Mouse (Mus musculus) intestine, postnatal 0 days (tissue): ENCODE measurements around the gene Trpc5os. TPM values are rescaled to one million over a fixed set of nuclear protein-coding genes. Genes with fewer than 3 reads are reported as not detected.

Source experiments
- ATAC-seq: fragments of 200-750 bp; cut with Nextera tagmentation; 2 replicates; pipeline ENCODE4 v1.8.0; 2017; ENCODE audit warnings: mild to moderate bottlenecking, moderate TSS enrichment, moderate library complexity
- H3K27ac ChIP-seq: fragments of 300-500 bp; sonication (generic); 2 replicates; pipeline ENCODE4 v1.5.1; 2014; ENCODE audit warnings: mild to moderate bottlenecking, low read depth, low read length, moderate library complexity
- H3K27me3 ChIP-seq: fragments of 300-500 bp; sonication (generic); replicated peaks from 2 replicates; pipeline ENCODE4 v1.6.1; 2014; ENCODE audit warnings: low read length, mixed read lengths; ENCODE audit not compliant: control insufficient read depth, insufficient read depth
- H3K36me3 ChIP-seq: fragments of 300-500 bp; sonication (generic); 2 replicates; pipeline ENCODE4 v1.6.1; 2014; ENCODE audit warnings: mild to moderate bottlenecking, moderate library complexity; ENCODE audit not compliant: control insufficient read depth, insufficient read depth
- H3K4me1 ChIP-seq: fragments of 300-500 bp; sonication (generic); replicated peaks from 2 replicates; pipeline ENCODE4 v1.6.1; 2014; ENCODE audit warnings: antibody characterized with exemption, low read length, mixed read lengths; ENCODE audit not compliant: control insufficient read depth, insufficient read depth
- H3K4me2 ChIP-seq: fragments of 300-500 bp; sonication (generic); replicated peaks from 2 replicates; pipeline ENCODE4 v1.6.1; 2014; ENCODE audit warnings: low read depth, mild to moderate bottlenecking, moderate library complexity
- H3K4me3 ChIP-seq: fragments of 300-500 bp; sonication (generic); 2 replicates; pipeline ENCODE4 v1.5.1; 2014; ENCODE audit warnings: low read depth, low read length
- H3K9ac ChIP-seq: fragments of 300-500 bp; sonication (generic); 2 replicates; pipeline ENCODE4 v1.6.1; 2014; ENCODE audit warnings: mild to moderate bottlenecking, low read depth, low read length
- H3K9me3 ChIP-seq: fragments of 300-500 bp; sonication (generic); 2 replicates; pipeline ENCODE4 v1.6.1; 2016; ENCODE audit warnings: mixed run types; ENCODE audit not compliant: control insufficient read depth
- CTCF ChIP-seq: sonication (generic); IDR thresholded peaks from 2 replicates; pipeline ENCODE4 v1.5.1; 2016; ENCODE audit warnings: low read depth, mild to moderate bottlenecking, control low read depth, antibody characterized with exemption, moderate library complexity
- WGBS: fragments of 180-500 bp; shearing (Covaris S2); extraction: QIAGEN DNeasy Blood & Tissue Kit; methylation state at CpG from one replicate; pipeline ENCODE4 v1.1.7; 2014; 5-methylcytosine and 5-hydroxymethylcytosine counted together
- polyA plus RNA-seq: library from polyadenylated mRNA; unstranded; fragments of >200 nt; fragmentation: Nextera tagmentation; extraction: Ambion mirVana; gene quantifications from 2 replicates; pipeline ENCODE4 v1.2.1, GENCODE M21; 2015

Trpc5os gene
- not detected in 2 replicates for polyA plus RNA-seq

DNA sequence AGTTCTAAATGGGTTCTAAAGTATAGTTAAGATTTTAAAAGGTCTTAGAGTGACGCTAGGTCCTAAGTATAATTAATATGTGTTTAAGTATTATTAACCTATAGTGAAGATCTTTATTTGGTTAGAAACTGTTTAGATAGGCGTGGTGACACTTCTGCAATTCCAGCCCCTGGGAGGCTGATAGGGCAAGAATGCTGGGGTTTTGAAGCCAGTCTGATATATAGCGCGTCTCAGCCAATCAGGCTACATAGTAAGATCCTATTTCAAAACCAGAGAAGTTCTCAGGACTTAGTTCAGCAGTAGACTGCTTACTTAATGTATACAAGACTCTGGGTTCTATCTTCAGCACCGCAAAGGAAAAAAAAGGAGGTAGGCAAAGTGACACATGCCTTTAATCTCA lies at the start of gene Trpc5os:
Gene Trpc5os, plus strand, starts transcription at position 301 of the 400 bp plus-strand sequence.
- H3K4me3 ChIP-seq, result no peak within 1 kb of the TSS
- no peak within 1 kb of the TSS for H3K9ac ChIP-seq
- no peaks in the 10 kb centered on the region for H3K36me3 ChIP-seq
- TF ChIP-seq CTCF, result no peak
- no peaks in the 10 kb centered on the region for H3K27me3 ChIP-seq
- 87% methylated on average over 5 of the region's 5 CpGs for WGBS
- H3K4me2 ChIP-seq, result no peak within 1 kb of the TSS
- no peak within 1 kb of the TSS for H3K27ac ChIP-seq
- ATAC-seq, result no peak
- H3K9me3 ChIP-seq, result no peaks in the 10 kb centered on the region
- no peaks in the 10 kb centered on the region for H3K4me1 ChIP-seq

DNA sequence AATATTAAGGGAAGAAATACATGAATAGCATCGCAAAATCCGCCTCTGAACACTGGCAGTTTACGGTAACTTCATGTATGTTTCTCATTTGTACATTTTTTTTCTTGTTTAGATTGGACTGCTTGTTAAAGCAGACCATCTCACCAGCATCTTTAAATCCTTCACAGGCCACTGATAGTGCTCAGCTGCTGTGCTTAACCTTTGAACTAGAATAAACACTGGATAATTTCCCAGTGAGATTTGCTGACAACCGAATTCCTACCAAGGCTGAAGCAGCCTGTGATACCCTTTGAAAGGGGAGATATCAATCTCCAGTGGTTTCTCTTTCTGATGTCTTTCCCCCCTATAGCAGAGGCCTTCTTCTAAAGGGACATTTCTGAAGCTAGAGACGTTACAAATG lies 48.3 kb upstream of the Trpc5os start:
- no peaks in the 10 kb centered on the region for H3K9me3 ChIP-seq

DNA sequence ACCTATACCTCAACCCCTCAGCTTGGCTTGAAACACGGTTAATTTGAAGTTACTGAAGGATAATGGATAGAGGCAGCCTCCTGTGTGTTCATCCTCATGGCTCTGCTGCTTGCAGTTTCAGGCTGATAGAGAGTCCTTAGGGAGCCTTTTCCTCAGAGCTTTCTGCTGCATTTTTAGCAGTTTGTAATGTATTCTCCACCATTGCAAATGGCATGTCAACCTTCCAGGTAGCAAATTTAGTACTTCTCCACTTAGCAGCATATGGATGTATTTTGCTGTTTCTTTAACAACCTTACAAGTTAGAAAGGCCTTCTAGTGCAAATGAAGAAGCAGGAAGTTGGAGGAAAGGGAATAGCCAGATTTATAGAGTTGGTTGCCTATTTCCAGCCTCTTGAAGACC lies 36.1 kb upstream of the Trpc5os start:
- ATAC-seq, result no peak
- no peak for TF ChIP-seq CTCF

More for the DNA sequence above, 48.3 kb upstream of the Trpc5os start:
- H3K4me3 ChIP-seq, result no peak overlapping the region
- no peaks in the 10 kb centered on the region for H3K36me3 ChIP-seq
- no peak overlapping the region for H3K27ac ChIP-seq
- H3K4me1 ChIP-seq, result no peaks in the 10 kb centered on the region
- WGBS, result 51% methylated on average over 5 of the region's 5 CpGs
- no peaks in the 10 kb centered on the region for H3K27me3 ChIP-seq
- TF ChIP-seq CTCF, result no peak
- H3K4me2 ChIP-seq, result no peak overlapping the region
- no peak overlapping the region for H3K9ac ChIP-seq
- no peak for ATAC-seq

DNA sequence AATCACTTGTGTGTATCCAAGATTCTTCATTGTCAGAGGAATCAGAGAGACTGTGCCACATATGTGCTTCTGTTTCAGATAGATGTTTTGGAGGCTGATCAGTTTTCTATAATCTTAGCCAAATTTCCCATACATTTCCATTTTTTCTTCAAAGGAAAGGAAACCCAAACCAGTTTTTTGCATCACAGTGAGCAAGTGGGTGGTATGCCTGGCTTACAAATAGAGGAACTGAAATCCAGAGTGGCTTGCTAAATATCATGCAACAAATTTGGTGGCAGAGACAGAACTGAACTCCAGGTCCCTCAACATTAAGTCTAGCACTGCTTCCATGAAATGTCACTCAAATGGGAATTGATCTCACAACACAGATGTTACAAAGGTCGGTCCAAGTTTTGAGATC lies 35.3 kb upstream of the Trpc5os start:
- Histone ChIP-seq H3K9me3 (no peaks in the 10 kb centered on the region), H3K27ac (no peak overlapping the region), H3K4me1 (no peaks in the 10 kb centered on the region), H3K36me3 (no peaks in the 10 kb centered on the region), H3K4me2 (no peak overlapping the region), H3K4me3 (no peak overlapping the region), H3K9ac (no peak overlapping the region), H3K27me3 (no peaks in the 10 kb centered on the region)
- no peak for ATAC-seq
- WGBS, result 83% methylated on average over 1 of the region's 1 CpGs
- no peak for TF ChIP-seq CTCF

More for the DNA sequence above, 36.1 kb upstream of the Trpc5os start:
- no peaks in the 10 kb centered on the region for H3K4me1 ChIP-seq
- 59% methylated on average over 1 of the region's 1 CpGs for WGBS
- H3K9me3 ChIP-seq, result no peaks in the 10 kb centered on the region
- no peaks in the 10 kb centered on the region for H3K27me3 ChIP-seq
- H3K4me2 ChIP-seq, result no peak overlapping the region
- no peaks in the 10 kb centered on the region for H3K36me3 ChIP-seq
- no peak overlapping the region for H3K4me3 ChIP-seq
- H3K9ac ChIP-seq, result no peak overlapping the region
- H3K27ac ChIP-seq, result no peak overlapping the region

DNA sequence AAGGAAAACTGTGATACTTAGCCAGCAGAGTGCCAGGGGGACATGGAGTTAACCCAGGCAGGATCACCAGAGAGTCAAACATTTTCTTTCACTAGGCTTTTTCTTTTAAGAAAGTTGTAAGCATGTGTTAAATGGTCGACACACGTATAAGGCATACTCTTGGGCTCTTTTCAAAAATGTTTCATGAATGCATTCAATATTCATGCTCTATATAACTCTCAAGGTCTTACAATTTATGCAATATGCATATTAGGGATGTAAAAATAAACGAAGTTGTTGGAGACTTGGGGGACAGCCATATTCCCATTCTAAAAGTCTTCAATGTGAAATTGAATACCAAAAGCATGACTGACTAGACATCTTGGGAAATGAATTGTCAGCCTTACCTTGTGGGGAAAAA lies 32.5 kb upstream of the Trpc5os start:
- Histone ChIP-seq H3K27me3 (no peaks in the 10 kb centered on the region), H3K4me3 (no peak overlapping the region), H3K9ac (no peak overlapping the region), H3K4me1 (no peaks in the 10 kb centered on the region), H3K27ac (no peak overlapping the region), H3K4me2 (no peak overlapping the region), H3K36me3 (no peaks in the 10 kb centered on the region), H3K9me3 (no peaks in the 10 kb centered on the region)
- 72% methylated on average over 3 of the region's 3 CpGs for WGBS
- TF ChIP-seq CTCF, result no peak
- no peak for ATAC-seq

DNA sequence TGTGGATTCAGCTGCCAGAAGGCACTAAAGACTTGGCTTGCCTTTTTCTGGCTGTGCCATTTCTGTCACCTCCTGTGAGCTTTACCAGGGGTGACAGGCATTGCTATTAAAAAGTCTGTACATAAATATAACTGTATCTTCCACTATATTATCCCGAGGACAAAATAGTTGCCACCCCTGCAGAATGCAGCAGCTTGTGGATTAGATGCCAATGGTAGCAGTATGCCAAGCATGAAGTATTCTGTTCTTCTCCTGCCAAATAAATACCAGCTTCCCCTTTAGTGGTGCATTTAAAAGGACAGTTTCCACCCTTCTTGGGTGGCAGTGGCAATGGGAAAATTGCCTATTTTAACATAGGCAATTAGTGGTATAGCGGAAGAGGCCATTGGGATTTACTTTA lies 8.0 kb downstream of the Trpc5os start:
- Histone ChIP-seq H3K4me2 (no peak overlapping the region), H3K9ac (no peak overlapping the region), H3K4me1 (no peaks in the 10 kb centered on the region), H3K9me3 (no peaks in the 10 kb centered on the region), H3K27ac (no peak overlapping the region), H3K27me3 (no peaks in the 10 kb centered on the region), H3K4me3 (no peak overlapping the region), H3K36me3 (no peaks in the 10 kb centered on the region)
- WGBS, result 90% methylated on average over 2 of the region's 2 CpGs
- no peak for TF ChIP-seq CTCF
- ATAC-seq, result no peak

DNA sequence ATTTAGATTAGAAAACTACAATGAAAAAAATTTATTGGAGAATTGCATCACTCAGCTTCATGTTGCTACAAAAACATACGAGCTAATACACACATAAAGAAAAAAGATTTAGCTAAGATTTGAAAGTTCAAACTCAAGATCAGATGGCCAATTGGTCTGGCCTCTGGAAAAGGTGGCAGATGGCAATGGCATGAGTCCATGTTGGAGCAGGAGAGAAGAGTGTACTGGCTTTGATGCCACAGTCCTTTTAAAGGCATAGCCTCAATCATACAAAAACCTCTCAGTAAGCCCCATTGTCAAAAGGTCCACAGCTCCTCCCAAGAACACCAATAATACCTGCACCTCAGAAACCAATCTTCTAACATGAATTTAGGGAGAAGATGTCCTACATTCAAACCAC lies 35.0 kb downstream of the Trpc5os start:
- no peaks in the 10 kb centered on the region for H3K4me1 ChIP-seq
- H3K27me3 ChIP-seq, result no peaks in the 10 kb centered on the region
- H3K36me3 ChIP-seq, result no peaks in the 10 kb centered on the region
- WGBS, result 79% methylated on average over 1 of the region's 1 CpGs
- no peak for TF ChIP-seq CTCF
- ATAC-seq, result no peak
- H3K27ac ChIP-seq, result no peak overlapping the region
- H3K9me3 ChIP-seq, result no peaks in the 10 kb centered on the region
- H3K9ac ChIP-seq, result no peak overlapping the region
- no peak overlapping the region for H3K4me2 ChIP-seq
- no peak overlapping the region for H3K4me3 ChIP-seq
